Mouse (Mus musculus) liver, adult (tissue): ENCODE data around the gene Gm498.

Experiments
- GATA4 ChIP-seq: IDR thresholded peaks from 2 replicates; pipeline ENCODE4 v1.6.1; 2014; ENCODE audit warnings: mild to moderate bottlenecking, low read length; ENCODE audit not compliant: insufficient replicate concordance

Gene Gm498

DNA sequence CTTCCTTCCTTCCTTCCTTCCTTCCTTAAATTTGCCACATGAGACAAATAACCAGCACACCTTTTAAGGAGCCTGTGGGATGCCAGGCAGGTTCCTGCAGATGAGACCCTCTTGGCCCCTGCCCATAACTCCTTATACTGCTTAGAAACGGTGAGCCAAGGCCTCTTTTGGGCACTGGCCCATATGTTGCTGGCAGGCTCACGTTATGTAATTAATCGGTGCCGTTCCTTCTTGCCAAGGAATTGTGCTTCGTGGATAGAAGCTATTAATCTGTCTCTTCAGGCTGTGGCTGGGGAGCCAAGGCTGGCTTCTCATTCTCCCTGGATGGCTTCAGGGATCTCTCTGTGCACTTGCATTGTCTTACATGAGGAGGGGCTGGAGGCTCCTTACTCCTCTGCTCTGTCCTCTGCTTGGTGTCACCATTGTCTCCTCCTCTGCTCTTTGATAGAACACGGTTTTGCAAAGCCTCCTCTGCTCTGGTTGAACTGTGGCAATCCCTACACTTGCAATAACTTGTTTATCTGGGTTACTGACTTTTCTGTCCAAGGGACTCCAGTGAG, 77.9 kb downstream of the Gm498 start:
- no peak for TF ChIP-seq GATA4
